Mouse (Mus musculus): ENCODE data around the gene Nectin1. TPM values are rescaled to one million over a fixed set of nuclear protein-coding genes. Genes with fewer than 3 reads are reported as not detected.

Gene Nectin1
- polyA plus RNA-seq, 1 experiment from 2014 or later, result 13.6 TPM

GRCm38 (mm10) chr9:43855887-43856286 is 112.1 kb downstream of the Nectin1 start:
- Histone ChIP-seq H3K4me1 (replicated peaks) (peaks cover 3% of the 10 kb centered on the region; the same call in 1 of the 2 replicates), H3K4me3 (no peak overlapping the region), H3K4me2 (no peak overlapping the region), H3K36me3 (no peaks in the 10 kb centered on the region), H3K9ac (no peak overlapping the region), H3K27ac (no peak overlapping the region), H3K9me3 (no peaks in the 10 kb centered on the region), H3K27me3 (0 out of 2 replicates have a peak, but pooled peaks cover 6% of the 10 kb centered on the region)
- no peak for ATAC-seq (ENCODE audit: low FRiP score)
- 88% methylated on average over 7 of the region's 7 CpGs for WGBS
